Mouse (Mus musculus): ENCODE results near the gene Lmtk3. TPM values are rescaled to one million over a fixed set of nuclear protein-coding genes. Genes with fewer than 3 reads are reported as not detected.

Gene Lmtk3
- total RNA-seq (2021) = 100 to 1,000 TPM; 290 to 306 TPM
- long read RNA-seq, experiment 1, partial matches to known transcripts = 6 of 6 reads
- long read RNA-seq, experiment 1, other reads (novel, unspliced or antisense) = 0 of 6 reads
- long read RNA-seq, experiment 2, partial matches to known transcripts = 9 of 12 reads
- long read RNA-seq, experiment 2, other reads (novel, unspliced or antisense) = 3 of 12 reads

DNA sequence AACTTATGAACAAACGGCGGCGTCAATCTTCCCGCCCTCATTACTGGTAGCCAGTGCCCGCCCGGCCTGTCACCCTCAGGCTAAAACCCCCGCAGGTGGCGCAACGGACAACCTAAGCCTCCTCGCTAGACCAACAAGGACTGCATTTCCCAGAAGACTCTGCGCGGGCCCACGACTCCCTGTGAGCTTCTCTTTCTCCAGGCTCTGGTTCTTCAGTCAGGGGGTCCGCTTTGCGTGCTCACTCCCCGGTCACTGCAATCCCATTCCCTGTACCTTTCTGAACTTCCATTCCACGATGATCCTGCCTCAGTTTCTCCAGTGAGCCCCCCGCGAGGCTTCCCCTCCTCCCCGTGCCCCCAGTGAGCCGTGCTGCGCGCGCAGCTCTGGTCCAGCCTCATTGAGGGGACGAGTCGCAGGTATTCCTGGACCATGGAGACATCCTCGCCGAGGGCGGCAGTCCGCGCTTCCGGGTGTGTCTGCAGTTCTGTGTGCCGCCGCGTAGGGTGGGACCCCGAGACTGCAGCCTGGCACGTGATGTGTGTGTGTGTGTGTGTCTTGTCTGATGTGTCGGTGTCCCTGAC is at the start of gene Lmtk3:
Lmtk3 (plus strand) TSS at position 228 of the 581 bp plus-strand sequence.
- peak; percentile 80 for DNase-seq (ENCODE audit: low spot score in 2 of 2)

- peak; percentile 76 to 90 for DNase-seq (ENCODE audit: low spot score in 2 of 2)
Measured at GRCm38 (mm10) chr7:45739162-45739763, 44.3 kb upstream of the Lmtk3 start.

DNA sequence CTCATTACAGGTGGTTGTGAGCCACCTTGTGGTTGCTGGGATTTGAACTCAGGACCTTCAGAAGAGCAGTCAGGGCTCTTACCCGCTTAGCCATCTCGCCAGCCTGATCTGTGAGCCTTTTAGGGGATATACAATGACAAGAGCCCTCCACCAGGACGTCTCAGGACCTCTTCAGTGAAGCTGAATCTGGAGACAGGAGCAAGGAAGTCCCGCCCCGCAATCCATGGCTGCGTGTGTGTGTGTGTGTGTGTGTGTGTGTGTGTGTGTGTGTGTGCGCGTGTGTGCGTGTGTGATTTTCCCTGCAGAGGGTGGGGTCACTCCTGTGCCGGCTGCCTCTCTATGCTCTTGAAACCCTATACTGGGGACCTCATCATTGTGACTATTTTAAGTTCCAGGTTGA is 43.7 kb upstream of the Lmtk3 start:
- DNase-seq (ENCODE audit: low spot score in 2 of 2) = no peak

DNA sequence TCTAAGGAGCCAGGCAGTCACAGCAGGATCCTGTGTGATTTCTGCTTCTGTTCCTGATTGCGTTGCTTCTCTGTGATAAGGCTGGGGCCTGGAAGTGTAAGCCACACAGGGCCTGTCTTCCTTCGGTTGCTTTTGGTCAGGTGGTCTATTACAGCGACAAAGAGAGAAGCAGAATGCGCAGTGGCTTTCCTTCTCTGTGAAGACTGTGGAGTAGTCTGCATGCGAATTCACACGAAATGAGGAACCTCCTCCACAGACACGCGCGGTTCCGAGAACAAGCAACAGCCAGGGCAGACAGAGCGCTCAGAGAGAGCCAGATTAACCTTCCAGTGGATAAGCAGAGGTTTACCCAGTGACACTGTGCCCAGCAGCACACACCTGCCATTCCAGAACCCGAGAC is 42.2 kb upstream of the Lmtk3 start:
- DNase-seq (ENCODE audit: low spot score in 2 of 2) = no peak

DNA sequence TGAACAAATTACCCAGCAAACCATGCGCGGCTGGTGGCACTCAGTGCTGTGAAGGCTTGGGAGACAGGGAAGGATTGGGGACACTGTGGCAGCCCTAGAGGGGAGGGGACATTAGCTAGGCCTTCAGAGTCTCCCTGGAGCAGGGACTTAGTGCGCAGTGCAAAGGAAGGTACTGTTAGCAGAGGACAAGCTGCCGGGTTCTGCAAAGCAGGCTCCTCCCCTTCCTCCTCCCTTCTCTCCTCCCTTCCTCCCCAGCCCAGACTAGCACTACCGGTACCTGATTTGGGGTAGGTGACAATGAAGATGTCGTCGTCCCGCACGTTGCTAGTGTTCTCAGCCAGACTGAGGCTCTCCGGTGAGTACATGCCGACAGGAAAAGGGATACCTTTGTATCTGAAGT is 41.8 kb upstream of the Lmtk3 start:
- peak in 1 of 2 experiments; percentile 31 for DNase-seq (ENCODE audit: low spot score in 2 of 2)

DNA sequence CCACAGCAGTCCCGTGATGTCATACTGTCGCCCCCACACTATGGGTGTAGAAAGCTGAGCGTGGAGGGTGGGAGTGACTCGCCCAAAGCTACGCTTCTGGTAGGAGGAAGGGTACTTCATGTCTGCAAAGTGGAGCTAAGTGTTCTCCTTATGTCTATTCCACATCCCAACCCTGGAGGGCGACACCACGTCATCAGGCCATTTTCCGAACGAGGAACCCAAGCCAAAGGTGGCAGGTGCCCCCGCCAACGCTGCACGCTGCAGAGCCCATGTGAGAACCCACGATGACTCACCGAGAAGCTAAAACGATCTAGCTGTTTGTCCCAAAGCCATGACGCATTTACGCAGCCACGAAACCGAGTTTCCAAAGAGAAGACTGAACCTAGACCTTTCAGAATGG is 41.2 kb upstream of the Lmtk3 start:
- DNase-seq (ENCODE audit: low spot score in 2 of 2) = peak; percentile 80 to 86

DNA sequence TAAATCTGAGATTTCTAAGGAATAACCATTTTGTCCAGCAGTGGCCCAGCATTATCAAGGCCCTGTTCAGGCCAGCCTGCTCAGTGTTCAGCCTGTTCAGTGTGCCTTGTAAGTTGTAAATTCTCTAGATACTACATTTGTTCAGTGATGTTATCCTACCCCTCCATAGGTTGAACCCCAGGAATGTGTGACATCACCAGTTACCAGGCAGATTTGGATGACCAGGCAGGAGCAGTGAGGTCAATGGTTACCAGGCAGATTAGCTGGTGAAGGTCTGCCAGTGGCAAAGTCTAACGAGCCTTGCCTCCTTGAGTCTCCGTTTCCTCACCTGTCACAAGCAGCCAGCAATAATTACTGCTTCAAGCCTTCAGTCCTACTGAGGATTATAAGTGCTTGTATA is 39.2 kb upstream of the Lmtk3 start:
- DNase-seq (ENCODE audit: low spot score in 2 of 2) = peak; percentile 51 to 68

DNA sequence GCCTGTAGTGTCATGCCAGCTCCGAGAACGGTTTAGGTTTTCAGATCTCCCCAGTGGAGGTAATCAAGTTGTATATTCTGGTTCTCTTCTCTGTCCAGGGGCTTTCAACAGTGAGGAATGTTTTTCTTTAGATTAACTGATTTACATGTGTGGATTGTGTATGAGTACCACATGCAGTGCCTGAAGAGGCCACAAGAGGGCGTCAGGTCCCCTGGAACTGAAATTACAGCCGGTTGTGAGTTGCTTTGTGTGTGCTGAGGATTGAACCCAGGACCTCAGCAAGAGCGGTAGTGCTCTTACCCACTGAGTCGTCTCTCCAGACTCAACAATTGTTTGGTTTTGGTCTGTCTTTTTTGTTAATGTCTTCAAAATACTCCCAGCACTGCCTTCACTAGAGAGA is 37.0 kb upstream of the Lmtk3 start:
- no peak for DNase-seq (ENCODE audit: low spot score in 2 of 2)

DNA sequence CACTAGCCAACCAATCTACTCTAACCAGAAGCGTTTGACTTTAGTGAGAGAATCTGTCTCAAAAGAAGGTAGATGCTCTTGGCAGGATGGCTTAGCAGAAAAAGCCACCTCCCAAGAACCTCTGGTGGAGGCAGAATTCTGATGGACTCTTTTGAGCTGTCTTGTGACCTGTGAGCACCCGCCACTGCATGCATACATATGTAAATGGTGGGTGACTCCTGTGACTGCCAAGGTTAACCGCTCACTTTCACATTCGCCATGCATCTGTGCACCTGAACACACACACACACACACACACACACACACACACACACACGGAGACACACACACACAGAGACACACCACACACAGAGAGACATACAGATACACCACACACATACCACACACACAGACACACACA is 36.1 kb upstream of the Lmtk3 start:
- DNase-seq (ENCODE audit: low spot score in 2 of 2) = no peak

- DNase-seq (ENCODE audit: low spot score in 2 of 2) = no peak
Measured at GRCm38 (mm10) chr7:45748110-45748509, 35.4 kb upstream of the Lmtk3 start.

GRCm38 (mm10) chr7:45749401-45749800 is 34.1 kb upstream of the Lmtk3 start:
- DNase-seq (ENCODE audit: low spot score in 2 of 2) = no peak

DNA sequence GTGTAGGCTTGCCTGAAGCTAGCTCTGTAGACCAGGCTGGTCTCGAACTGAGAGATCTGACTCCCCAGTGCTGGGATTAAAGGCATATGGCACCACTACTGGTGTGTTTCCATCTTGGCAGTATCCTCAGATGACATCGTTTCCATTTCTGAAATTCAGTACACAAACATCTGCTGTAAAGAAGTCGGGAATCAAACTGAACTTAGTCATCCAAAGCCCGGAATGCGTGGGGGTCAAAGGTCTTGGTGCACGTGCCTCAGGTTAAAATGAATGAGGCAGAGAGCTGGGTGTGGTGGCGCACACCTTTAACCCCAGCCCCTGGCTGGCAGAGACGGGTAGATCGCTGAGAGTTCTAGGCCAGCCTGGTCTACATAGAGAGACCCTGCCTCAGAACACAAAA is 33.4 kb upstream of the Lmtk3 start:
- no peak for DNase-seq (ENCODE audit: low spot score in 2 of 2)

DNA sequence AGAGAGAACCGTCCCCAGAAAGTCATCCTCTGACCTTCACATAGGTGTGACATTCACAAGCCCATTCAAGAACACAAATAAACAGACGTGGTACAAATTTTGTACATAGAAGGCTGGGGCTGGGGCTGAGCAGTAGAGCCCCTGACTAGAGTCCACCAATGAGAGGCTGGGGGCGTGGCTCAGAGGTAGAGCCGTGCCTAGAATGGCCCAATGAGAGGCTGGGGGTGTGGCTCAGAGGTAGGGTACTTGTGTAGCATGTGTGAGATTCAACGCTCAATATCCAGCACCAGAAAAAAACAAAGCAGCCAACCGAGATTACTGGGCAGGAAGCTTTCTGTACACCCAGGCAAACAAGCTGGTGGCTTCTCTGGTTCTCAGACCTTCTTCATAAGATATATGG is 27.8 kb upstream of the Lmtk3 start:
- no peak for DNase-seq (ENCODE audit: low spot score in 2 of 2)

DNA sequence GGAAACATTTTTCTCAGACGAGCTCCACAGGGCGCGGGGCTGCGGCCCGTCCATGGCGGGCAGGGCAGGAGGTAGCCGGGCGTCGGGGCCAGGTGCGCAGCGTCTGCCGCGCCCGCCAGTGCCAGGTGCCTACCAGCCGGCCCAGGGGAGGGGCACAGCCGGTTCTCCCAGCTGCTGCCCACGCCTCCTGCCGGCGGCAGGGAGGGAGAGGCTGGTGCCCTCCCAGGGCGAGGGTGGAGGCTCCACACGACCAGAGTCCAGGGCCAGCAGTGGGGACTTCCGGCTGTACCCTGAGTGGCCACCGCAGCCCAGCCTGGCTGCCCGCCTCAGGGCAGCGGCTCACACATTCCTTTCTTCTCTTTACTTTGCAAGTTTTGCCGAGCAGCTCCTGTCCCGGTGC is 24.1 kb upstream of the Lmtk3 start:
- DNase-seq (ENCODE audit: low spot score in 2 of 2) = no peak

DNA sequence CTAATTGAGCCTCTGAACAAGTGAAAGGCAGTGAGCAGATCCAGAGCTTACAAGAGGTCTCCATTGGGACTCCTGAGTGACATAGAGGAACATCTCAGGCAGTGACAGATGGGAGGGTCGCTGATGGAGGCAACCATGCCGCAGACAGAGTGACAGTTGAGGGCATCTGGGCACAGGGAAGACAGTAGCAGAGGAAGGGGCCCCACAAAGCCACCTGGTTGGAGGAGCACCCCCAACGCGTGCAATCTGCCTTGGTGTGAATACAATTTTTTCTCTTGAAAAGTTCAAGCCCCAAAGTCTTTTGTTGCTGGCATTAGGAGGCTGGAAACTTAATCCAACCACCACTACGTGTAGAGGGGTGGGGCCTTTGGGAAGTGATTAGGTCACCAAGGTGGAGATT is 23.4 kb upstream of the Lmtk3 start:
- DNase-seq (ENCODE audit: low spot score in 2 of 2) = no peak

GRCm38 (mm10) chr7:45765995-45766394 is 17.5 kb upstream of the Lmtk3 start:
- DNase-seq (ENCODE audit: low spot score in 2 of 2) = no peak

- no peak for DNase-seq (ENCODE audit: low spot score in 2 of 2)
Measured at GRCm38 (mm10) chr7:45766764-45767163, 16.8 kb upstream of the Lmtk3 start.

DNA sequence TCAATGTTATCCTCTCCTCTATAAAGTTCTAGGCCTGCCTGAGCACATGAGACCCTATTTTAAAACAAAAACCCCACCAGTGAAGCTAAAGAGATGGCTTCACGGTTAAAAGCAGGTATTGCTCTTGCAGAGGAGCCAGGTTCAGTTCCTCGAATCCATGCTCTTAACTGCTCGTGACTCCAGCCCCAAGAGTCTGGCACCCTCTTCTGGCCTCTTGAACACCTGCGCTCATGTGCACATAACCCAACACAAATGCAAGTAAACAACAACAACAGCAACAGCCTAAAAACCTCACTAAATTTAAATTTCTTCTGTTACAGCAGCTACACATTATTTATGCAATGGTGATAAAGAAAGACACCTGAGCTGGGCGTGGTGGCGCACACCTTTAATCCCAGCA is 16.0 kb upstream of the Lmtk3 start:
- no peak for DNase-seq (ENCODE audit: low spot score in 2 of 2)

- no peak for DNase-seq (ENCODE audit: low spot score in 2 of 2)
Measured at GRCm38 (mm10) chr7:45770427-45771082, 13.0 kb upstream of the Lmtk3 start.

DNA sequence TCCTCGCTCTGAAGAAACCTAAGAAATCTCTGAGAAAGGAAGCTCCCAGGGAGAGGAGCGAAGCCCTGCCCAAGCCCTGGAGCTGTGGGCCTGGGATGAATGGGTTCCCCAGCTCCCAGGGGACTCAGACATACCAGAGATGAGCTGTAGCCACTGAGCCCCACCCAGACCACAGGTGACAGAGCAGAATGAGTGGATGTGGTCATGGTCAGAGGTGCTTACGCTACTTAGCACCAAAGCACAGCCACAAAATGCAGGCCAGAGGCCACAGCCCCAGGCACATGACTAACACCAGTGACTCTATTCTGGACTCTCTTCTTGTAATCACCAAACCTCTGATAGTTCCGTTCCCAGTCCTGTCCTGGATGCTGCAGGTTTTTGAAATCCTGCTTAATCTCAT is 12.4 kb upstream of the Lmtk3 start:
- no peak for DNase-seq (ENCODE audit: low spot score in 2 of 2)

DNA sequence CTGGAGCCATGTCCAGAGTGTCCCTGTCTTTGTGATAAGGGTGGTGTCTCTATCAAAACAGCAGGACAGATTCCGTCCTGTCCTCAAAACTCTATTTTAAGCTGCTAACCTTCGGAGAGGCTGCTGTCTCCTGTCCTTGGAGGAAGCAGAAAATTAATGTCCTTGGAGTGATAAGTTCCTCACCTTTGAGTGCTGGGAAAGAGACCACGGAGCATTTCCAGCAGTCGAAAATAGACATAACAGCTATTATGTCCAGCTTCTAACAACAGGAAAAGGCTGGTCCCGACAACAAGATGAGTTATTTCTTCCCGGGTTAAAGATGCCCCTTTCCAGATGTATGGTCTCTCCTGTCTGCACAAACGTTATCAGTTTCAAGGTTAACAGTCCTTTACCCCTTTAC is 8.3 kb upstream of the Lmtk3 start:
- no peak for DNase-seq (ENCODE audit: low spot score in 2 of 2)

- no peak for DNase-seq (ENCODE audit: low spot score in 2 of 2)
Measured at GRCm38 (mm10) chr7:45779081-45779641, 4.4 kb upstream of the Lmtk3 start.
